Mouse (Mus musculus) left cerebral cortex, adult 9 months (tissue): ENCODE measurements around the gene Mark4.

Source experiments
- DNase-seq, 2 experiments: peaks; one replicate each; pipeline ENCODE4 v3.0.0; 2022; ENCODE audit warnings: low spot score in 2 of 2

The Mark4 gene

GRCm38 (mm10) chr7:19458591-19459111, at the start of gene Mark4:
Gene Mark4 (minus strand): TSS chr7:19458821.
- peak in 1 of 2 experiments; percentile 61 for DNase-seq

- DNase-seq, result no peak
Measured at GRCm38 (mm10) chr7:19507612-19507981, 49.0 kb upstream of the Mark4 start.

- DNase-seq, result no peak
Measured at GRCm38 (mm10) chr7:19506969-19507611, 48.5 kb upstream of the Mark4 start.

- no peak for DNase-seq
Measured at GRCm38 (mm10) chr7:19506326-19506725, 47.7 kb upstream of the Mark4 start.

GRCm38 (mm10) chr7:19503481-19504068, 45.0 kb upstream of the Mark4 start:
- DNase-seq, result no peak

GRCm38 (mm10) chr7:19501658-19502057, 43.0 kb upstream of the Mark4 start:
- DNase-seq, result no peak

GRCm38 (mm10) chr7:19500420-19501363, 42.1 kb upstream of the Mark4 start:
- DNase-seq, result no peak

- DNase-seq, result no peak
Measured at GRCm38 (mm10) chr7:19498326-19498725, 39.7 kb upstream of the Mark4 start.

- no peak for DNase-seq
Measured at GRCm38 (mm10) chr7:19496214-19496555, 37.6 kb upstream of the Mark4 start.

GRCm38 (mm10) chr7:19495521-19496213, 37.0 kb upstream of the Mark4 start:
- no peak for DNase-seq

GRCm38 (mm10) chr7:19494751-19495474, 36.3 kb upstream of the Mark4 start:
- DNase-seq, result no peak

GRCm38 (mm10) chr7:19491731-19492130, 33.1 kb upstream of the Mark4 start:
- DNase-seq, result no peak

- DNase-seq, result no peak
Measured at GRCm38 (mm10) chr7:19489525-19489924, 30.9 kb upstream of the Mark4 start.

GRCm38 (mm10) chr7:19486549-19486948, 27.9 kb upstream of the Mark4 start:
- no peak for DNase-seq

GRCm38 (mm10) chr7:19485488-19485887, 26.9 kb upstream of the Mark4 start:
- DNase-seq, result no peak

- DNase-seq, result no peak
Measured at GRCm38 (mm10) chr7:19483281-19483680, 24.7 kb upstream of the Mark4 start.

GRCm38 (mm10) chr7:19477624-19478384, 19.2 kb upstream of the Mark4 start:
- DNase-seq, result no peak

GRCm38 (mm10) chr7:19477084-19477483, 18.5 kb upstream of the Mark4 start:
- DNase-seq, result no peak

- DNase-seq, result peak; percentile 35 to 69
Measured at GRCm38 (mm10) chr7:19473875-19474443, 15.3 kb upstream of the Mark4 start.

GRCm38 (mm10) chr7:19472403-19472802, 13.8 kb upstream of the Mark4 start:
- DNase-seq, result no peak
